Mouse (Mus musculus): ENCODE measurements around the gene Ccdc185. TPM values are rescaled to one million over a fixed set of nuclear protein-coding genes. Genes with fewer than 3 reads are reported as not detected.

The Ccdc185 gene
- total and polyA plus RNA-seq, 2 experiments from 2014 or later: not detected

- DNase-seq (ENCODE audit: low spot score) (no peak), ATAC-seq (no peak)
- H3K9ac ChIP-seq (replicated peaks; ENCODE audit: low read length): no peak overlapping the region
- no peak overlapping the region for H3K27ac ChIP-seq
- TF ChIP-seq CTCF (IDR thresholded peaks at IDR 0.05; ENCODE audit: low read depth): no peak
- H3K4me1 ChIP-seq (ENCODE audit: insufficient read depth, low read length): no peaks in the 10 kb centered on the region
- WGBS: 95% methylated on average over 5 of the region's 5 CpGs
- no peaks in the 10 kb centered on the region for H3K27me3 ChIP-seq (ENCODE audit: insufficient read depth, low read length)
- no peak overlapping the region for H3K4me3 ChIP-seq (ENCODE audit: low read length)
- H3K9me3 ChIP-seq (ENCODE audit: low read length): no peaks in the 10 kb centered on the region
- no peaks in the 10 kb centered on the region for H3K36me3 ChIP-seq (ENCODE audit: insufficient read depth, low read length)
- H3K4me2 ChIP-seq (ENCODE audit: low read depth, low read length): no peak overlapping the region
These were observed 36.5 kb upstream of the Ccdc185 start for GRCm38 (mm10) chr1:182785504-182785903.

- TF ChIP-seq CTCF (IDR thresholded peaks at IDR 0.05; ENCODE audit: low read depth): no peak
- no peak overlapping the region for H3K4me3 ChIP-seq (ENCODE audit: low read length)
- ATAC-seq: no peak
- no peak for DNase-seq (ENCODE audit: low spot score)
- 63% methylated on average over 3 of the region's 3 CpGs for WGBS
- H3K36me3 ChIP-seq (ENCODE audit: insufficient read depth, low read length): no peaks in the 10 kb centered on the region
- no peaks in the 10 kb centered on the region for H3K4me1 ChIP-seq (ENCODE audit: insufficient read depth, low read length)
- H3K27ac ChIP-seq: no peak overlapping the region
- H3K4me2 ChIP-seq (ENCODE audit: low read depth, low read length): no peak overlapping the region
- H3K9ac ChIP-seq (replicated peaks; ENCODE audit: low read length): no peak overlapping the region
- H3K27me3 ChIP-seq (ENCODE audit: insufficient read depth, low read length): no peaks in the 10 kb centered on the region
- H3K9me3 ChIP-seq (ENCODE audit: low read length): no peaks in the 10 kb centered on the region
These were observed 35.8 kb upstream of the Ccdc185 start for GRCm38 (mm10) chr1:182784784-182785183.

- Histone ChIP-seq H3K4me1 (ENCODE audit: insufficient read depth, low read length) (no peaks in the 10 kb centered on the region), H3K4me3 (ENCODE audit: low read length) (no peak overlapping the region), H3K27me3 (ENCODE audit: insufficient read depth, low read length) (no peaks in the 10 kb centered on the region), H3K27ac (no peak overlapping the region), H3K9me3 (ENCODE audit: low read length) (no peaks in the 10 kb centered on the region), H3K9ac (replicated peaks; ENCODE audit: low read length) (no peak overlapping the region), H3K4me2 (ENCODE audit: low read depth, low read length) (no peak overlapping the region), H3K36me3 (ENCODE audit: insufficient read depth, low read length) (no peaks in the 10 kb centered on the region)
- TF ChIP-seq CTCF (IDR thresholded peaks at IDR 0.05; ENCODE audit: low read depth): no peak
- WGBS: 89% methylated on average over 7 of the region's 7 CpGs
- no peak for ATAC-seq
- DNase-seq (ENCODE audit: low spot score): no peak
These were observed 34.8 kb upstream of the Ccdc185 start for GRCm38 (mm10) chr1:182783774-182784173.

GRCm38 (mm10) chr1:182779024-182779520 is 30.1 kb upstream of the Ccdc185 start:
- no peaks in the 10 kb centered on the region for H3K36me3 ChIP-seq (ENCODE audit: insufficient read depth, low read length)
- 84% methylated on average over 6 of the region's 6 CpGs for WGBS
- H3K9ac ChIP-seq (replicated peaks; ENCODE audit: low read length): no peak overlapping the region
- no peaks in the 10 kb centered on the region for H3K27me3 ChIP-seq (ENCODE audit: insufficient read depth, low read length)
- TF ChIP-seq CTCF (IDR thresholded peaks at IDR 0.05; ENCODE audit: low read depth): no peak
- H3K9me3 ChIP-seq (ENCODE audit: low read length): no peaks in the 10 kb centered on the region
- no peak overlapping the region for H3K4me2 ChIP-seq (ENCODE audit: low read depth, low read length)
- no peak overlapping the region for H3K4me3 ChIP-seq (ENCODE audit: low read length)
- H3K4me1 ChIP-seq (ENCODE audit: insufficient read depth, low read length): no peaks in the 10 kb centered on the region
- no peak overlapping the region for H3K27ac ChIP-seq
- no peak for ATAC-seq
- no peak for DNase-seq (ENCODE audit: low spot score)

GRCm38 (mm10) chr1:182778225-182778624 is 29.2 kb upstream of the Ccdc185 start:
- WGBS: 86% methylated on average over 13 of the region's 13 CpGs
- H3K27ac ChIP-seq: no peak overlapping the region
- no peaks in the 10 kb centered on the region for H3K36me3 ChIP-seq (ENCODE audit: insufficient read depth, low read length)
- no peak for DNase-seq (ENCODE audit: low spot score)
- no peak overlapping the region for H3K4me2 ChIP-seq (ENCODE audit: low read depth, low read length)
- H3K4me3 ChIP-seq (ENCODE audit: low read length): no peak overlapping the region
- H3K4me1 ChIP-seq (ENCODE audit: insufficient read depth, low read length): no peaks in the 10 kb centered on the region
- no peaks in the 10 kb centered on the region for H3K9me3 ChIP-seq (ENCODE audit: low read length)
- H3K27me3 ChIP-seq (ENCODE audit: insufficient read depth, low read length): no peaks in the 10 kb centered on the region
- no peak overlapping the region for H3K9ac ChIP-seq (replicated peaks; ENCODE audit: low read length)
- no peak for ATAC-seq
- TF ChIP-seq CTCF (IDR thresholded peaks at IDR 0.05; ENCODE audit: low read depth): no peak

DNA sequence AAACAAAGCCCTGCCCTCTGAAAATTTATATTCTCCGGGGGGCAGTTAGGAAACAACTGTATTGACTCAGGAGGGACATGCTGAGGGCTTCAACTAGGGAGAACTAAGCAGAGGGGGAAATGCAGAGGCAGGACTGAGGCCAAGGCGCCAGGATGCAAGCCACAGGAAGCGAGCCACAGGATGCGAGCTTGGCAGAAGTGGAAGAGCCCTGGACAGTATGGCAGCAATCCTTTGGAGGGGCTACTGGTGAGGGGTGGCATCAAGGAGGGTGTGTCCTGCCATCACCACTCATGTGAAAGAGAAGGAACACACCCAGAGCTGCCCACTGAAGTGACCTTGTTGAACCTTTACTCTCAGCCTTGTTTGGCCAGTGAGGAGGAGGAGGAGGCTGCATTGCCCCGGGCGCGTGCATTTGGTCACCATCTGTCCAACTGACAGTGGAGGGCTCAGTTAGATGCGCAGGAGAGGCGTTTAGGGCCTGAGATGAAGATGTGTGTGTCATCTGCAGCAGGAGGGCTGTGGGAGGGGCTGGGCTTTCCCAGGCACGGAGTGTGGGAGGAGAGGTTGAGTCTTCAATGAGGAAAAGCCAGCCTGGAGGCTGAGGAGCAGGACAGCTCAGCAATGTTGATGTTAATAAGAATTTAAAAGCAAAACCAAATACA is 27.9 kb upstream of the Ccdc185 start:
- no peak overlapping the region for H3K27ac ChIP-seq
- ATAC-seq (no peak), DNase-seq (ENCODE audit: low spot score) (no peak)
- no peak for TF ChIP-seq CTCF (IDR thresholded peaks at IDR 0.05; ENCODE audit: low read depth)
- H3K36me3 ChIP-seq (ENCODE audit: insufficient read depth, low read length): no peaks in the 10 kb centered on the region
- H3K27me3 ChIP-seq (ENCODE audit: insufficient read depth, low read length): no peaks in the 10 kb centered on the region
- no peaks in the 10 kb centered on the region for H3K4me1 ChIP-seq (ENCODE audit: insufficient read depth, low read length)
- no peak overlapping the region for H3K9ac ChIP-seq (replicated peaks; ENCODE audit: low read length)
- H3K9me3 ChIP-seq (ENCODE audit: low read length): no peaks in the 10 kb centered on the region
- WGBS: 50% methylated on average over 10 of the region's 10 CpGs
- H3K4me3 ChIP-seq (ENCODE audit: low read length): no peak overlapping the region
- no peak overlapping the region for H3K4me2 ChIP-seq (ENCODE audit: low read depth, low read length)

GRCm38 (mm10) chr1:182775576-182775975 is 26.6 kb upstream of the Ccdc185 start:
- Histone ChIP-seq H3K4me3 (ENCODE audit: low read length) (no peak overlapping the region), H3K36me3 (ENCODE audit: insufficient read depth, low read length) (no peaks in the 10 kb centered on the region), H3K4me2 (ENCODE audit: low read depth, low read length) (no peak overlapping the region), H3K9ac (replicated peaks; ENCODE audit: low read length) (no peak overlapping the region), H3K4me1 (ENCODE audit: insufficient read depth, low read length) (no peaks in the 10 kb centered on the region), H3K27me3 (ENCODE audit: insufficient read depth, low read length) (no peaks in the 10 kb centered on the region), H3K27ac (no peak overlapping the region), H3K9me3 (ENCODE audit: low read length) (no peaks in the 10 kb centered on the region)
- no peak for DNase-seq (ENCODE audit: low spot score)
- 93% methylated on average over 7 of the region's 7 CpGs for WGBS
- no peak for TF ChIP-seq CTCF (IDR thresholded peaks at IDR 0.05; ENCODE audit: low read depth)
- no peak for ATAC-seq
